Mouse (Mus musculus): ENCODE results near the gene Osr1. TPM values are rescaled to one million over a fixed set of nuclear protein-coding genes. Genes with fewer than 3 reads are reported as not detected.
A peak's percentile ranks its signal among the peaks of the same experiment; 100 is the strongest.

Gene Osr1
- total RNA-seq, 2 experiments from 2014 or later: 3.6 to 4.8 TPM

DNA sequence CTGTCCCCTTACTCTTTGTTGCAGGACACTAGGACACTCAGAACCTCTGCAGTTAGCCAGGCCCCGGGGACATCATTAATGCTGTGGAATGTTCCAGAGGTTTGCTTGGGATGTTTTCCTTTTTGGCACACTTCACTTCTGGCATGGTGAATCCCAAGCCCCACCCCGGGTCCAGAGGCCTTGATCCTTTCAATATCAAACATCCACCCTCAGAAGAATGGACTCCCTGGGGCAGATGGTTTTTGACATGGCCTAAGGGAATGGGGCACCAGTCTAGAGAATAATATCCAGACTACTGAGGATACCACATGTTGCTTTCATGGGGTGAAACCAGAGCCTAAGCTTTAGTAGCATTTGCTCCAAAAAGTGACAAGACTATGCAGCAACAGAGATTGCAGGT, 13.5 kb downstream of the Osr1 start:
- intact Hi-C loops (cut with DNase I): no loop called here
- no peak for DNase-seq (ENCODE audit: low spot score in 2 of 2)

DNA sequence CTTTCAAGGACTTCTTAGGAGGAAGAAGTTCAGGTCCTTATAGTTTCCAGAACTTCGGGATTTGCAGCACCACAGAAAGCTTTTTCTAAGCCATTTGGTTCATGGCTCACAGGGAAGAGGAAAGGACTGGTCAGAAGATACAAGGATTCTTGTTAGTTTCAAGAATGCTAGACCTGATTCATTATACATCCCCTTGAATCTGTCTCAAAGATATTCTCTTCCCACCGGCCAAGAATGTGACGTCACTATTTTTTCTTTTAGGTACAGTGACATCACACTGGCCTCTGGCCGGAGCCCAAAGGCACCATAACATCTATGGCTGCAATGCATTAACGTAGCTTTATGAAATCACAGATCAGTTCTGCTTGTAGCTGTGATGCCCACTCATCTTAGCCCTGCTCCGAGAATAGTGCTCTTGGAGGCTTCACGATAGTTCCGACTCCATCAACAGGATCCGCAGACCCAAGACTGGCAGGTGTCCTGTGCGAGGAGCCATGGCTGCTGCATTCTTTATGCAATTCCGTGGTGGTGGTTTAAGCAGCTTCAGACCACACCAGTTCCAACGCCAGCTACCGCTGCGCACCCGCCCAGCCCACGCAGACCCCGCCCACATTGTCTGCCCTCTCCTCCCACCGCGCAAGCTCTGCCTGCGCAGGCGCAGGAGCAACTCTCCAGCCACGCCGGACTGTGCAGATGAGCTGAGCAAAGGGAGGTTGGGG, 14.6 kb downstream of the Osr1 start:
- intact Hi-C loops (cut with DNase I): no loop called here
- DNase-seq (ENCODE audit: low spot score in 2 of 2): peak; percentile 33 to 43

DNA sequence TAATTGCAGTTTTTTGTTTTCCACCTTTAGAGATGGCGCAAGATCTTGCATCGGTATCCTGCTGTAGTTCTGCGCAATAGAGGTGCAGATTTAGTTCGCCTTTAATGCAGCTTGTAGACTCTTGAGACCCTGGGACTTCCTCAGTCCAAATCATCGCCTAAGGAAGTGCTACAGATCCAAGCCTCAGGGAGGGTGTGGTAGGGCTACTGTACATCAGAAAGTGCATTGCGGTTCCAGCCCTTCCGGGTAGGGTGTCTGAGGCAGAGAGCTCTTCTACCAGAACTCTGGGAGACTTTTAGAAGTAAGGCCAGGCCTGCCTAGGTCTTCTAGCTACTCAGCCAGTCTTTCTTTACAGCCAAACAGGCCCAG, 15.2 kb downstream of the Osr1 start:
- intact Hi-C loops (cut with DNase I): no loop called here
- DNase-seq (ENCODE audit: low spot score in 2 of 2): no peak

DNA sequence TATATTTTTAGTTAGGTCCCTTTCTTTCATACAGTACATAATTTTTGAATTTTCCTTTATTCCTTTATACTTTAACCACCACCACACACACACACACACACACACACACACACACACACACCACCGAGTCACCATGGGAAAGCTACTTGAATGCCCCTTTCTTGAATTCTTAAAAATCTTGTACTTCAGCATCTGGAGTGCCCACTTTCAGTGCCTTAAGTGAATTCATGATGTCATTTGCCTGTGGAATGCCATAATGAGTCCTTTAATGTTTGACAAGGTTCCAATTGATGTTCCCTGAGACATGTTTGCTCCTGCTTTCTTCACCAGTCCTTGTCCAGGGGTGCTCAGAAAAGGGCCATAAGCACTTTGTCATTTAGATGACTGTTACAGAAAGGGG, 17.8 kb downstream of the Osr1 start:
- no peak for DNase-seq (ENCODE audit: low spot score in 2 of 2)
- intact Hi-C loops (cut with DNase I): no loop called here

DNA sequence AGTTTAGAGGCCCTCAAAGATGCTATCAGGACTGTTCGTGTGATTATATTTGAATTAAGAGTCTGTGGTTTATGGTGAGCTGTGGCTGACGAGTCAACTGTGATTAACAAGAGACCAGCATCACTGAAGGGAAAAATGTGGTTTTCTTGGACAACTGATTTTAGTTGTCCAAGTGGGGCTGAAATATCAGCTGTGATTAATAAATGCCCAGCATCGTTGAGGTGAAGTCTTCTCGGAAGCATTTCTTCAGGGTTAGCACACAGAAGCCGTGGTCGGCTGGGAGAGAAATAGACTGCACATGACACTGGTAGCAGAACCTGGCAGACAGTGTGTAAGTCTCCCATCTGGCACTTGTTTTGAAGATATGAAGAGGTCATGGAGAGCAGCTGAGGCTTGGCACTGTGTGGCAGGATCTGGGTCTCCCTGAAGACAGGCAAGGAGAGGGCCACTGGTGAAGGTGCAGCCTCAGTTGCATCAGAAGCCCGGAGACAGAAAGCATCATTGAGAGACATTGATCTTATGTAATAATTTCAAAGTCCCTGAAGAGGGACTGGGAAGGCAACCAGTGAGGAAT, 19.7 kb downstream of the Osr1 start:
- no peak for DNase-seq (ENCODE audit: low spot score in 2 of 2)
- intact Hi-C loops (cut with DNase I): no loop called here

DNA sequence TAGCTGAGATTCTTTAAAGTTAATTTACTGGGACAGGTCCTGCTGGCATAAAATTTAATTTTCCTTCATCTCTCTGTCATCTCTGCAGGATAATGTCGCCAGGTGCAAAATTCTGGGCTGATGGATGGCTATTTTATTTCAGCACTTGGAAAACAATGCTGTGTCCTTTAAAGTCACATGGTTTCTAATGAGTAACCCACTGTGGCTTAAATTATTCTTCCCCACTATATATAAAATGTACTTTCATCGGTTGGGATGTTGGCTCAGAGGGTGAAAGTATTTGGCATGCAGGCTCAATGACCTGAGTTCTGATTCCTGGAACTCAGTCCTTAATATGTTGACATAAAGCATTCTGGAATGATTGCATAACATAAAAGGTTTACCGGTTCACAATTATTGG, 21.2 kb downstream of the Osr1 start:
- DNase-seq (ENCODE audit: low spot score in 2 of 2): no peak
- intact Hi-C loops (cut with DNase I): no loop called here

DNA sequence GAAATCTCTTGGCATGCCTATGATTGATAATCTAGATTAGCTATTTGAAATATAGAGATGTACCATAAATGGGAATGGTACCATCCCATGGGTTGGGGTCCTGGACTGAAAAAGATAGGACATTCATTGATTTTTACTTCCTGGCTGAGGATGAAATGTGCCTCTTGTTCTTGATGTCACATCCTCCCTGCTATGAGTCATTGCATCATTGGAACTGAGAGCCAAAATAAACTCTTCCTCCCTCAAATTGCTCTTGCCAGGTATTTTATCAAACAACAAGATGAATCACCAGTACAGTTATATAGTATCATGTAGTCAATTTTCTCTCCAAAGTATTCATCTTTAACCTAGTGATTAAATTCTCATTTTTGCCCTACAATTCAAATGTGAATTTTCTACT, 28.3 kb downstream of the Osr1 start:
- no peak for DNase-seq (ENCODE audit: low spot score in 2 of 2)
- intact Hi-C loops (cut with DNase I): no loop called here

Measured in left cerebral cortex, postnatal 14 days (tissue).